Mouse (Mus musculus) brain, embryonic 18.5 days (tissue): ENCODE data around the gene Fam213a.

Source experiments
- DNase-seq: peaks from one replicate; pipeline ENCODE4 v3.0.0-alpha.2; 2012; ENCODE audit warnings: low read depth, low spot score

Gene Fam213a

DNA sequence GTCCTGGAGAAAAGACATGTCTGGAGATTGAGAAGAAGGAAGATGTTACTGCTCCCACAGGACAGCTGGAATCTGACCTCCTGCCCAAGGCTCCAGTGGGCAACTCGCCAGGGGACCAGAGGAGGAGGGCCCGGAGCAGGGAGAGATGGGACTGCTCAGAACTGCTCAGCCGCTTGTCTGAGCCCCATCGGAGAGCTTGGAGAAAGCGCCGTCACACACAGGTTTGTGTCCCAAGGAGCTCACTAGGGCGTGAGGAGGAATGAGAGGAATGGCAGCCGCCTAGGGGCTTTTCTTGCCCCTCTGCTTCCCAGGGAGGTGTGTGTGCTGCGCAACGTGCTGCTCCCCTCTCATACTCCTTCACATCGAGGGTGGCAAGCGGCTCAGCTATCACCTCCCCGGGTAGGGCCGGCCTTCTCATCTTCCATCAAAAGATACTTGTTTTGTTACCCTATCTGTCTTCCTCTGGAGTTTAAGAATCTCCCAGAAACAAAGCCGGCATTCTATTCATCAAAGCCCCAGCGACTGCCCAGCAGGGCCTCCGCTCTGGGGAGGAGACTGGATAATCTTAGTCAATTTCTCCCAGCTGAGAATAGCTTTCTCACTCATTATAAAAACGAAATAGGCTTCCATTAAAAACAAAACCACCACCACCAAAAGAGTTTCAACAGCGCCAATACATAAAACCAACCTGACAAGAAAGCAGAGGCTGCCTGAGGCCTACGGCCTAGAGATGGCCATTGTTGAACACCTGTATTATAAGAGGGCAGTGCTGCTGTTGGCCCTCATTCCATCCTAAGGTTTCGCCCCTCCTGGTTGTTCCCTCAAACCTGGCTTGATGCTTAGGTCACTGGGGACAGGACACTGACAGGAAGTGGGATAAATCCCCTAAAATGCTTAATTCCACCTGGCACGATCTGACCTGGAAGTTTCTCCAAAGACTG, 9.1 kb downstream of the Fam213a start:
- no peak for DNase-seq

DNA sequence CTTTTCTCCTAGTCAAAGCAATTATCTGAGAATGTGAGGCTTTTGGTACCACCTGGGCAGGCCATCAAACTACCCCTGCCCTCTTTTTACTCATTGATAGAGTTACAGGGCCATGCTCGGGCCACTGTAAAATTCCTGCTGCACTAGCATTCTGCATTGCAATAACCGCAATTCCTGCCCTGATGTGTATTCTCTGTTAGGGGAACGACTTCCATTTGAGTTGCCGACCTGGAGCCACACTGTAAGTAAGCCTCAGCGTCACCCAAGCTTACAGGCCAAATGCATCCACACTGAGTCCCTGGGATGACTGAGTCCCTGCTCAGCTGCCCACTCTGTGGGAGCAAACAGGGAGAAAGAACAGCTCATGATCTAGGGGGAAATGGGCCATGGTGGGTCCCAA, 12.0 kb downstream of the Fam213a start:
- no peak for DNase-seq

- DNase-seq, result no peak
Observed at GRCm38 (mm10) chr14:41000801-41001200, 12.8 kb downstream of the Fam213a start.

GRCm38 (mm10) chr14:40999904-41000645, 13.5 kb downstream of the Fam213a start:
- DNase-seq, result no peak

GRCm38 (mm10) chr14:40996171-40996570, 17.4 kb downstream of the Fam213a start:
- no peak for DNase-seq

DNA sequence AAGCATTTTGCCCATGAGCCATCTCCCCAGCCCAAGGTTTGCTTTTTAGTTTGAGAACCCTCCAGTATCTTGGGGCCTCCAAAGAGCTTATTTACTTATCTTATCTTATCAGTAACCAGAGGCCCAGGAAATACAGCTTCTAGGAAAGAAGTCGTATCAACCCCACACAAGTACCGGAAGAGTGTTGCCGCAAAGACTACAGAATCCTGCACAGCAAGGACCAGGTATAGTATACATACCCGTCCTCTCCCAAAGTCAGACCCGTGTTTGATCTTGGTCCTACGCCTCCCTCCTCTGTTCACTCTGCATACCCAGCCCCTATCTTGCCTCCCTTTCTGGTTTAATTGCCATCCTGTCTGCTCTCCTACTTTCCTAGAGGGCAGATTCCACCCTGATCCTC, 21.1 kb downstream of the Fam213a start:
- no peak for DNase-seq

- no peak for DNase-seq
Observed at GRCm38 (mm10) chr14:40988780-40989179, 24.8 kb downstream of the Fam213a start.

- DNase-seq, result no peak
Observed at GRCm38 (mm10) chr14:40987184-40987583, 26.4 kb downstream of the Fam213a start.

DNA sequence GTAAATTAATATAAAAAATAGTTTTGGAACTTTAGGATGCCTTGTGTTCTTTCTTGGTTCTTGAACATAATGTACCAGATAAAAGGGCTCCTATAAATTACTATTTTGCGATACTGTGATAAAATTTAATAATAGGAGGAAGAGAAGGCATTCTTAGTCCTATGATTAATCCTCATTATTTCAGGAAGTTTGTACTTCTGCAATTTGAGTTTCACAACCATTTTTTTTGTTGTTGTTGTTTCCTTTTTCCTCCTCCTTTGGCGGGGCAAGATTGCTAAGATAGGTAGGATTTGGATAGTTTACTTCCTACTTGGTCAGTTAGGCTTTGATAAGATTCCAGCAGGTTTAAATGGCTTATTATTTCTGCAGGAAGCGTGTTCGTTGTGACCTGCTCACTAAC, 28.0 kb downstream of the Fam213a start:
- DNase-seq, result no peak

DNA sequence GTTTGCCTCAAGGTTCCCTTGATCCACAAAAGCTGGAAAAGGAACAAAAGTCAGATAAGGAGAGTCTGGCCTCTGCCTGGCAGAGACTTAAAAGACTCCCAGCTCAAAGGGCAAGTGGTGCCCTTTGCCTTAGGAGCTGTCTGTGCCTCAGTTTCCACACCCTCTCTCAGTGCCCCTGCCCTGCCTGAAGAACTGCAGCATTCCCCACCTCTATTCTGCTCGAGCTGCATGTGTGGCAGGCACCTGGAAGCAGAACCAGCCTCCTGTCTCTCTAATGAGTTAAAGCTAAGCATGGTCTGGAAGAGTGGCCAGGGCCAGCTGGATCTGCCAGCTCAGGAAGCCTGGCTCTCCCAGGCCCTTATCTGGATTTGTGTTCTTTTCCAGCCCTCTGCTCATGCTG, 33.9 kb downstream of the Fam213a start:
- no peak for DNase-seq

- no peak for DNase-seq
Observed at GRCm38 (mm10) chr14:40979002-40979401, 34.6 kb downstream of the Fam213a start.

DNA sequence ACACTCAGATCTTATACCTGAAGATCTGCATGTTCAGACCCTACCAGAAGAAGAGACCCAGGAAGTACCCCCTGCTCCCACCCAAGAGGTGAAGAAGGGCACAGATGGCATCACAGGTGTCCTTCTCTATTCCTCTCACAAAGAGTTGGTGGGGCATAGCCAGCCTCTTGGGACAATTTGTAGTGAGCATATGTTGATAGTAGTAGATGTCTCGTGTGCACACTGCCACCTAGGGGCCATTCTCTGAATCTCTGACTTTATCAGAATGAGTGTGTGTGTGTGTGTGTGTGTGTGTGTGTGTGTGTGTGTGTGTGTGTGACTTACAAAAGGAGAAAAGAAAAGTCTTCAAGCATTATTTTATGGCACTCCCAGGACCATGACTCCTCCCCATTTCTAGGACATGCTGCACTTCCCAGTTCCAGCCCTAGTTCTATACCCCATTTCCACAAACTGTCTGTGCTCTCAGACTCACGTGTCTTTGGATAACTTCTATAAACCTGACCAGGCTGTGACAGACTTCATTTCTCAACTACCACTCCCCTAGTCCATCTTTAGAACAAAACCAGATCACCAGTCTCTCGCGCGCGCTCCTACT, 38.4 kb downstream of the Fam213a start:
- no peak for DNase-seq

DNA sequence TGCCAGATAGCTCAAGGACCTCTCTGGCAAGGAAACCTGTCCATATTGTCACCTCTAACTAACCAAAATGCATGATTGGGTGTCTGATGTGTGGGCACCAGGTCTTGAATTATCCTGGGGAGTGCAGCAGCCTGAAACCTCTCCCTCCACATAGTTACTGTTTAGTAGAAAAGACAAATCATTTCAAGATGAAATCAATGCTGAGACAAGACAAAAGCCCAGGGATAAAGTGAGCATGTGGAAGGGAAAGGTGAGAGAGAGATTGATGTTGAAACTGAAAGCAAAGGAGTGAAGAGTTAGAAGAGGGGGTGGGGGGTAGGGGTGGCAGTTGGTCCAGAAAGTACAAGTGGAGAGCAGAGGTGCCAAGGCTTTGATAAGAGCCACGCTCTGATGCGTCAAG, 45.5 kb downstream of the Fam213a start:
- DNase-seq, result no peak

GRCm38 (mm10) chr14:40967598-40967900, 46.0 kb downstream of the Fam213a start:
- DNase-seq, result no peak

GRCm38 (mm10) chr14:40966862-40967597, 46.6 kb downstream of the Fam213a start:
- DNase-seq, result peak; percentile 90

- DNase-seq, result no peak
Observed at GRCm38 (mm10) chr14:40966392-40966861, 47.2 kb downstream of the Fam213a start, which contains the start of gene Tspan14. Gene Tspan14, minus strand, starts transcription at chr14:40966807.

GRCm38 (mm10) chr14:40965507-40966356, 47.9 kb downstream of the Fam213a start:
- no peak for DNase-seq

GRCm38 (mm10) chr14:40964881-40965280, 48.7 kb downstream of the Fam213a start:
- DNase-seq, result no peak

DNA sequence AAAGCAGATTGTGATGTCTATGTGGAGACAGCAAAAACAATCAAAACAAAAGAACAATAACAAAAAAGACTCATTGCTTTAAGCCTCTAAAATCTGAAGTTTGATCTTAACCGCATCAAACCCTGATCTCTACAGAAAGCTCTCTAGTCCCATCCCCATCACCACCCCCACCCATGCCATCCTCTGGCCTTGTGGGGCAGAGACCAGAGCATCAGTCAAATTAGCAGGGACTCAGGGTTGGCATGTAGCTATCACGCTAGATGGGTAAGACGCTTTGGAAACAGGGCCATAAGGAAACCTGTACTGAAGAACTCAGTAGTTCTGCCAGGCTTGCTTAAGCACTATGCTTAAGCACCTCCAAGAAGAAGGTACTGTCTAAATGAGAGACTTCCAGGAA, 49.4 kb downstream of the Fam213a start:
- DNase-seq, result no peak

DNA sequence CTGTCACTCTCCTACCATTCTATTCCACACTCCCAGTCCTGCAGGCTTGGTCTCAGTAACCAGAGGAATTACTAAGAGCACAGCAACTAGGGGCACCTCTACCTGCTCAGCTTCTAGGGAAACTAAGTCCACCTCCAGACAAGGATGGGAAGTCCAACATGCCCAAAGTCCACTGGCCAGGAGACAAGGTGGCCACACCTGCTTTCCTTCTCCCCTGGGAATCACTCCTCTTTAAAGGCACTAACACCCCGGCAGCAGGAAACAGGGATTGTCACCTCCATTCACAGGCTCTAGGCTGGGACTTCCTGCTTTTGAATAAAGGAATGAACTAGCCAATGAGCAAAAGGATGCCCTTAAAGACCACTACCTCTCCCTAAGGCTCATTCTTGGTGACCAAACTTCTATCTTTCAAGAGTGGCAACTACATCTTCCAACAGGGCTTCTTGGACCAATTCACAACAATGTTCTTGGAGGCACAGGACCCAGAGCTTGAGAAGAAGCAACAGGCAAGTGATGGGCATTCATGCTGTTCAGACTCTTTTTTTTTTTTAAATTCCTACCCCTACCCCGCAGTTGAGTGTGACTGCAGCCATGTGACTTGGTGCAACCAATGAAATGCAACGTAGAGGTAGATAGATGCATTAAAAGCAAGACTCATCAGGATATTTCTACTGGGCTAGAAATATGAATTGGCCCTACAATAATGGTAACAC, 49.9 kb downstream of the Fam213a start:
- no peak for DNase-seq
